Mouse (Mus musculus) CH12.LX (cell line): Measurements from ENCODE around the gene Pfkfb3.

Experiments
- CTCF ChIP-seq, 2 experiments: IDR thresholded peaks in 1 of 2; conservative IDR thresholded peaks in 1 of 2; 2 replicates each; pipeline ENCODE4 v1.5.1; 2011 to 2012; ENCODE audit warnings: low read depth in 2 of 2, low read length in 2 of 2, improper control_type of control experiment in 1 of 2, inconsistent platforms in 1 of 2, mild to moderate bottlenecking in 1 of 2, moderate library complexity in 1 of 2
- ELF1 ChIP-seq: IDR thresholded peaks from 2 replicates; pipeline ENCODE4 v1.6.1; 2014; ENCODE audit warnings: low read depth, mild to moderate bottlenecking, inconsistent platforms, low read length, improper control_type of control experiment
- EP300 ChIP-seq: IDR thresholded peaks from 2 replicates; pipeline ENCODE4 v1.6.1; 2011; ENCODE audit warnings: low read length, improper control_type of control experiment
- KAT2A ChIP-seq: IDR thresholded peaks from 2 replicates; pipeline ENCODE4 v1.6.1; 2012; ENCODE audit warnings: low read length, improper control_type of control experiment, inconsistent platforms; ENCODE audit not compliant: insufficient replicate concordance
- MAFK ChIP-seq: IDR thresholded peaks from 2 replicates; pipeline ENCODE4 v1.6.1; 2011; ENCODE audit warnings: low read length, improper control_type of control experiment; ENCODE audit not compliant: insufficient replicate concordance
- MAX ChIP-seq: IDR thresholded peaks from 2 replicates; pipeline ENCODE4 v1.6.1; 2011; ENCODE audit warnings: low read length, improper control_type of control experiment
- MYC ChIP-seq: IDR thresholded peaks from 2 replicates; pipeline ENCODE4 v1.6.1; 2011; ENCODE audit warnings: low read depth, mild to moderate bottlenecking, improper control_type of control experiment, low read length
- POLR2A ChIP-seq: IDR thresholded peaks from 2 replicates; pipeline ENCODE4 v1.6.1; 2011; ENCODE audit warnings: low read depth, mild to moderate bottlenecking, improper control_type of control experiment, low read length
- TCF12 ChIP-seq: IDR thresholded peaks from 2 replicates; pipeline ENCODE4 v1.6.1; 2014; ENCODE audit warnings: low read depth, mild to moderate bottlenecking, inconsistent platforms, low read length, improper control_type of control experiment
- USF1 ChIP-seq: IDR thresholded peaks from 2 replicates; pipeline ENCODE4 v1.6.1; 2014; ENCODE audit warnings: low read depth, mild to moderate bottlenecking, inconsistent platforms, low read length, improper control_type of control experiment
- USF2 ChIP-seq: conservative IDR thresholded peaks from 2 replicates; pipeline ENCODE4 v1.6.1; 2011; ENCODE audit warnings: low read depth, low read length, improper control_type of control experiment

DNA sequence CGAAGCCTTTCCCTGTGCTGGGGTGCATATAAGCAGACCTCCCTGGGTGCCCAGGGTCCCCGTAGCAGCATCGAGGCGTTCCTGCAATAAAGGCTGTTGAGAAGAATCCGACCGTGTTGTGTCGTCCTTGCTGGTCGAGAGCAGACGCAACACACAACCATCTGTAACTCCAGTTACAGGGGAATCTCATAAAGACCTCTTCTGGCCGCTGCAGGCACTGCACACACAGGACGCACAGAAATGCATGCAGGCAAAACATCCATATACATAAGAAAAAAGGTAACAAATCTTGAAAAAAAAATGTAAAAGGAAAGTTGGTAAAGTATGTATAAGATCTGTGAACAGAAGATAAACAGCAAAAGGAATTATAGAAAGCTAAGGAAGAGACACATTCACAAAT lies 117.5 kb downstream of the Pfkfb3 start:
- no peak for TF ChIP-seq POLR2A
- 0 out of 4 replicates have a peak, but pooled peaks of 1 of the 2 experiments have one; percentile 16 for TF ChIP-seq CTCF (conservative IDR thresholded peaks at IDR 0.05 in 1 of 2, IDR thresholded peaks at IDR 0.05 in 1 of 2; ENCODE audit: low read depth in 2 of 2, low read length in 2 of 2)
- TF ChIP-seq MAX = no peak
- TF ChIP-seq MYC = no peak
- TF ChIP-seq MAFK = no peak
- no peak for TF ChIP-seq TCF12
- TF ChIP-seq USF2 = no peak
- TF ChIP-seq EP300 = no peak
- no peak for TF ChIP-seq KAT2A
- TF ChIP-seq ELF1 = no peak
- TF ChIP-seq USF1 = no peak
